Mouse (Mus musculus): ENCODE results near the gene Tmem234. TPM values are rescaled to one million over a fixed set of nuclear protein-coding genes. Genes with fewer than 3 reads are reported as not detected.

Gene Tmem234
- polyA plus RNA-seq, 1 experiment from 2014 or later, result 177 TPM

DNA sequence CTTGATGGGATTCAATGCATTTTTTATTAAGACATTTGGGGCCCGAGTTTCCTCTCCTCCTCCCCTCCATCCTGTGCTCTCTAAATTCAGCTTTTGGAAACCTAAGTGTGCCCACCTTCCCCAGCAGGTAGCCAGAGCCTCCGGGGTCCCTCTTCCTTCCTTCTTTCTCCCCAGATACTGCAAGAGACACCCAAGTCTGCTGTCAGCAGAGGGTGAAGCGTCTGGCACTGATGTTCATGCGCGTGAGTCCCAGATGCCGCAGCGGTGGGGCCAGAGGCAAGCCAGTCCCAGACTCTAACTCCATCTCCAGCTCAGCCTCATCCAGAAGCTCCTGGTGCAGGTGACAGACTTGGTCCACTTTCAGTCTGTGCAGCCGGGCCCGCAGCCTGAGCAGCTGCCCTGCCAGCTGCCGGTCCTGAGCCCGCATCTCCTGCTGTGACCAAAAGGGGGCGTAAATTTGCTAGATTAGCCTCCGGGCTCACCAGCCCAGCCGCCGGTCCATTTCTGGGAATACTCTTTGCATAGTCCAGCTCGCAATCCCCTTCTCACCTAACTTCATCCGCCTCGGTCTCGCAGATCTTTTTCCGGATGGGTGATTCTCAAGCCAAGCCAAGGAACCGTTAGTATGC lies 23.5 kb upstream of the Tmem234 start:
- H3K9me3 ChIP-seq (replicated peaks; ENCODE audit: control insufficient read depth, low read length, poor library complexity, severe bottlenecking), result no peaks in the 10 kb centered on the region
- no peaks in the 10 kb centered on the region for H3K36me3 ChIP-seq (ENCODE audit: control insufficient read depth, insufficient read depth, low read length)
- 24% methylated on average over 21 of the region's 21 CpGs for WGBS
- H3K4me3 ChIP-seq (ENCODE audit: low read depth, low read length), result no peak overlapping the region
- H3K9ac ChIP-seq (ENCODE audit: low read depth, low read length), result peak overlapping the region; percentile 38
- ATAC-seq, result no peak
- H3K4me2 ChIP-seq (ENCODE audit: low read length), result peak overlapping the region; percentile 24; the same call in 1 of the 2 replicates
- H3K4me1 ChIP-seq (ENCODE audit: control insufficient read depth, insufficient read depth, low read length), result no peaks in the 10 kb centered on the region
- H3K27ac ChIP-seq (ENCODE audit: low read length), result no peak overlapping the region
- no peaks in the 10 kb centered on the region for H3K27me3 ChIP-seq (ENCODE audit: control insufficient read depth, insufficient read depth, low read depth, low read length)

DNA sequence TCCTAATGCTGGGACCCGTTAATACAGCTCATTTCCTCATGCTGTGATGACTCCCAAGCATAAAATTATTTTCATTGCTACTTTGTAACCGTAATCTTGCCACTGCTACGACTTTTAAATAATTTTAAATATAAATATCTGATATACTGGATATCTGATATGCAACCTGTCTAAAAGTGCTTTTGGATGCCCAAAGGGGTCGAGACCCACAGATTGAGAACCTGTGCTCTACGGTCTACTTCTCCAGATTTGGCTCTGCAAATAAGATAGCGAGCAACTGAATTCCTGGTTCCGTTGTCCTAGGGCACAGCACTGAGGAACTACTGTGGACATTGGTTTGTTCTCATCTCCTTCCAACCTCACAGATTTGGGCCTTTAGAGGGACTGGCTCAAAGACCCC lies 22.8 kb upstream of the Tmem234 start:
- Histone ChIP-seq H3K4me2 (ENCODE audit: low read length) (no peak overlapping the region), H3K27me3 (ENCODE audit: control insufficient read depth, insufficient read depth, low read depth, low read length) (no peaks in the 10 kb centered on the region), H3K4me1 (ENCODE audit: control insufficient read depth, insufficient read depth, low read length) (no peaks in the 10 kb centered on the region), H3K36me3 (ENCODE audit: control insufficient read depth, insufficient read depth, low read length) (no peaks in the 10 kb centered on the region), H3K4me3 (ENCODE audit: low read depth, low read length) (no peak overlapping the region), H3K9ac (ENCODE audit: low read depth, low read length) (no peak overlapping the region), H3K27ac (ENCODE audit: low read length) (no peak overlapping the region), H3K9me3 (replicated peaks; ENCODE audit: control insufficient read depth, low read length, poor library complexity, severe bottlenecking) (no peaks in the 10 kb centered on the region)
- WGBS, result 80% methylated on average over 7 of the region's 7 CpGs
- no peak for ATAC-seq

DNA sequence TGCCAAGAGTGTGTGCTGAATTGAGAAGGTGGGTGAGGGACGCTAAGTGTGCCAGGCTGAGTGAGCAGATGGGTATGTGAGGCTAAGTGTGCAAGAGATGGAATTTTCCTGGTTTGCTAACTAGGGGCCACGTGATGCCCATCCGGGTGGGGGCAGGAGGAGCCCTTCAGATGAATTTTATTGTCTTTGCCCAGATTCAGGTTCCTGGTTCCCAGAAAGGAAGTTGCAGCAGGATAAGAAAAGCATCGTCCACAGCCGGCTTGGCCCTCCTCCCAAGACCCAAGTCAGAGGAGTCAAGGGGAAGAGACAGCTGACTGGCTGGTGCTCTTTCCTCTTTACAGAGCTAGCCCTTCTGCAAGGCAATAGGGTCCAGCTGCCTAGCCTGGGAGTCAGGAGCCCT lies 22.0 kb upstream of the Tmem234 start, which contains the start of gene Fam167b:
Gene Fam167b, minus strand, starts transcription at position 84 of the 400 bp plus-strand sequence.
- H3K4me2 ChIP-seq (ENCODE audit: low read length), result peak within 1 kb of the TSS; percentile 24; the same call in 1 of the 2 replicates
- 82% methylated on average over 5 of the region's 5 CpGs for WGBS

DNA sequence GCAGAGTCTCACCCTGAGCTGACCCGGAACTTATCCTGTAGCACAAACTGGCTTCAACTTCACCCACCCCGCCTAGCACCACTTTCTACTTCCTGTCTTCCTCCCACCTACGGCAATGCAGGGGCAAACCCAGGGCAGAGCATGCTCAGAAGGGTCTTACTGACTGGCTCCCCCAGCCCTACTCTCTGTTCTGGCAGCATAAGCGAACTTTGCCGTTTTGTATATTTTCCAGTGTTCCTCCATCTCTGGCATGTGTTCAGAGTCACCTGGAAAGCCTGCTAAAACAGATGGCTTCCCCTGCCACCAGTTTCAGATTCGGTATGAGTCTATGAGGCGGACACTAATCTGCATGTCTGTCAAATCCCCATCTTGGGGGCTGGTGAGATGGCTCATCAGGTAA lies 20.1 kb upstream of the Tmem234 start:
- no peak overlapping the region for H3K27ac ChIP-seq (ENCODE audit: low read length)

More for the DNA sequence above, 22.0 kb upstream of the Tmem234 start, which contains the start of gene Fam167b:
- no peaks in the 10 kb centered on the region for H3K4me1 ChIP-seq (ENCODE audit: control insufficient read depth, insufficient read depth, low read length)
- H3K4me3 ChIP-seq (ENCODE audit: low read depth, low read length), result no peak within 1 kb of the TSS
- no peaks in the 10 kb centered on the region for H3K27me3 ChIP-seq (ENCODE audit: control insufficient read depth, insufficient read depth, low read depth, low read length)
- H3K27ac ChIP-seq (ENCODE audit: low read length), result no peak within 1 kb of the TSS
- H3K9me3 ChIP-seq (replicated peaks; ENCODE audit: control insufficient read depth, low read length, poor library complexity, severe bottlenecking), result no peaks in the 10 kb centered on the region
- H3K9ac ChIP-seq (ENCODE audit: low read depth, low read length), result peak within 1 kb of the TSS; percentile 38; the same call in 1 of the 2 replicates
- no peaks in the 10 kb centered on the region for H3K36me3 ChIP-seq (ENCODE audit: control insufficient read depth, insufficient read depth, low read length)
- ATAC-seq, result no peak

DNA sequence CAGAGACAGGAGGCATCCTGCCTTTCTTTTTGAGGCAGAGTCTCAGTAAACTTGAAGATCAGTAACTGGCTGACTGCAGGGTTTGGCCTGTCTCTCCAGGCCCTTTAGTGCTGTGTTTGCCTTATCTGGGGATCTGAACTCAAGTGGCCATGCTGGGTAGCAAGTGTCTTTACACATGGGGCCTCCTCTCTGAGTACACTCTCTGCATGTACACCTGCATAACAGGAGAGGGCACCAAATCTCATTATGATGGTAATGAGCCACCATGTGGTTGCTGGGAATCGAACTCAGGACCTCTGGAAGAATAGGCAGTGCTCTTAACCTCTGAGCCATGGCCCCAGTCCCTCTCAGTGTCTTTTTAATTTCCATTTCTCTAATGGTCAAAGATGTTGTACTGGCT lies 18.2 kb upstream of the Tmem234 start:
- H3K4me3 ChIP-seq (ENCODE audit: low read depth, low read length), result no peak overlapping the region
- H3K27me3 ChIP-seq (ENCODE audit: control insufficient read depth, insufficient read depth, low read depth, low read length), result no peaks in the 10 kb centered on the region
- H3K9ac ChIP-seq (ENCODE audit: low read depth, low read length), result no peak overlapping the region
- no peak overlapping the region for H3K27ac ChIP-seq (ENCODE audit: low read length)
- ATAC-seq, result no peak
- H3K4me2 ChIP-seq (ENCODE audit: low read length), result no peak overlapping the region
- WGBS, result 76% methylated on average over 1 of the region's 1 CpGs
- H3K9me3 ChIP-seq (replicated peaks; ENCODE audit: control insufficient read depth, low read length, poor library complexity, severe bottlenecking), result no peaks in the 10 kb centered on the region
- H3K4me1 ChIP-seq (ENCODE audit: control insufficient read depth, insufficient read depth, low read length), result peaks cover 2% of the 10 kb centered on the region; the same call in 1 of the 2 replicates
- H3K36me3 ChIP-seq (ENCODE audit: control insufficient read depth, insufficient read depth, low read length), result no peaks in the 10 kb centered on the region

More for the DNA sequence above, 20.1 kb upstream of the Tmem234 start:
- WGBS, result 78% methylated on average over 7 of the region's 7 CpGs
- Histone ChIP-seq H3K9me3 (replicated peaks; ENCODE audit: control insufficient read depth, low read length, poor library complexity, severe bottlenecking) (no peaks in the 10 kb centered on the region), H3K27me3 (ENCODE audit: control insufficient read depth, insufficient read depth, low read depth, low read length) (no peaks in the 10 kb centered on the region), H3K36me3 (ENCODE audit: control insufficient read depth, insufficient read depth, low read length) (no peaks in the 10 kb centered on the region), H3K4me3 (ENCODE audit: low read depth, low read length) (no peak overlapping the region), H3K9ac (ENCODE audit: low read depth, low read length) (no peak overlapping the region), H3K4me2 (ENCODE audit: low read length) (no peak overlapping the region), H3K4me1 (ENCODE audit: control insufficient read depth, insufficient read depth, low read length) (peaks cover 2% of the 10 kb centered on the region; the same call in 1 of the 2 replicates)
- no peak for ATAC-seq

DNA sequence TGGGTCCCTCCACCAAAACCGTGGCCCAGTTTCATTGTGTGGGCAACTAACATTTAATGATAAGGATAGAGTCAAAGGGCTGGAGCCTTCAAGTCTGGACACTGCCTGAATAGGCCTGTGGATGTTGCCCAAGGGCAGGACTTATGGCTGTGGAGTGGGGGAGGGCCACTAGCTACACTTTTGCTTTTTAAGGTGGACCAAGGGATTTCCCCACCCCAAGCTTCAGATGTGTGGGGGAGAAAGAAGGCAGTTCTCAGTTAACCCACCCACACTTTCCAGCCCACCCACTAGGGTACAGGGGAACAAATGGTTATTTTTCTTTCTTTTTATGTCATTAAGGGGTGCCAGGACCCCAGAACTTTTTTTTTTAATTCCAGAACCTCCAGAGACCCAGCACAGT lies 16.1 kb upstream of the Tmem234 start:
- Histone ChIP-seq H3K36me3 (ENCODE audit: control insufficient read depth, insufficient read depth, low read length) (no peaks in the 10 kb centered on the region), H3K27me3 (ENCODE audit: control insufficient read depth, insufficient read depth, low read depth, low read length) (no peaks in the 10 kb centered on the region), H3K9ac (ENCODE audit: low read depth, low read length) (no peak overlapping the region), H3K9me3 (replicated peaks; ENCODE audit: control insufficient read depth, low read length, poor library complexity, severe bottlenecking) (no peaks in the 10 kb centered on the region), H3K4me1 (ENCODE audit: control insufficient read depth, insufficient read depth, low read length) (peaks cover 2% of the 10 kb centered on the region; the same call in 1 of the 2 replicates), H3K4me2 (ENCODE audit: low read length) (no peak overlapping the region), H3K4me3 (ENCODE audit: low read depth, low read length) (no peak overlapping the region), H3K27ac (ENCODE audit: low read length) (no peak overlapping the region)
- ATAC-seq, result no peak
- 76% methylated on average over 1 of the region's 1 CpGs for whole genome bisulfite sequencing

DNA sequence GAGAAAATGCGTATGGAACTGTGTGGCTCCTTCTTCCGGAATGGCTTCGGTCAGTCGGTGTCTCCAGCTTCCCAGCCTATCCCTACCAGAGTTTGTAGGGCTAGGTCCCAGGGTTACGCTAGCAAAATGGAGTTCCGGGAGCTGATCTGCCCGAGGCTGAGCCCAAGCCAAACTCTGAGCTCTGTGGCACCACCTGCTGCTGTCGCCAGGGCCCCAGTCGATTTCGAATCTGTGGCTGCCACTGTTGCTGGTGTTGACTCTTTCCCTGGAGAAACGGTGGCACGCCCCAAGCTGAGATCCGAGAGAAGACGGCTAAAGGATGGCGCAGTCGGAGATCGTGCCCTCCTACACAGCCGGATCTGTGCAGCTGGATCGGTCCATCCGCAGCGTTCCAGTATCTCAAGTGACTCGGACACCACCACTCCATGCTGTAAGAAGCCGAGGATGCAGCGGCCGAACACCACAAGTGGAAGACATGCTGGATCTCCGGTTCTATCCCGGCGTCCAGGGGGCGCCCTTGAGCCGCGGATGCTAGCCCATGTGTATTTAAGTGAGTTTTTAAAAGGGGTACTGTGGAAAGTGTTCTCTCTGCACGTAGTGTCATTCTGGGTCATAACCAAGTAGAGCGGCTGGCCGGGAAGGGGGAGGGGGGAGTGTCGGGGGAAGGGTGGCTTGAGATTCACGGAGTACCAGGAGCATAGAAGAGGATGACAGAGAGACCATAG lies 15.4 kb upstream of the Tmem234 start:
- H3K27ac ChIP-seq (ENCODE audit: low read length), result no peak overlapping the region
- peak overlapping the region; percentile 60 for H3K4me2 ChIP-seq (ENCODE audit: low read length)
- WGBS, result 3% methylated on average over 36 of the region's 36 CpGs
- no peaks in the 10 kb centered on the region for H3K9me3 ChIP-seq (replicated peaks; ENCODE audit: control insufficient read depth, low read length, poor library complexity, severe bottlenecking)
- H3K36me3 ChIP-seq (ENCODE audit: control insufficient read depth, insufficient read depth, low read length), result no peaks in the 10 kb centered on the region
- H3K4me1 ChIP-seq (ENCODE audit: control insufficient read depth, insufficient read depth, low read length), result peaks cover 2% of the 10 kb centered on the region; the same call in 1 of the 2 replicates
- H3K9ac ChIP-seq (ENCODE audit: low read depth, low read length), result peak overlapping the region; percentile 27; the same call in 1 of the 2 replicates
- no peaks in the 10 kb centered on the region for H3K27me3 ChIP-seq (ENCODE audit: control insufficient read depth, insufficient read depth, low read depth, low read length)
- 0 out of 2 replicates have a peak, but pooled peaks have one; percentile 51 for ATAC-seq
- H3K4me3 ChIP-seq (ENCODE audit: low read depth, low read length), result peak overlapping the region; percentile 33

DNA sequence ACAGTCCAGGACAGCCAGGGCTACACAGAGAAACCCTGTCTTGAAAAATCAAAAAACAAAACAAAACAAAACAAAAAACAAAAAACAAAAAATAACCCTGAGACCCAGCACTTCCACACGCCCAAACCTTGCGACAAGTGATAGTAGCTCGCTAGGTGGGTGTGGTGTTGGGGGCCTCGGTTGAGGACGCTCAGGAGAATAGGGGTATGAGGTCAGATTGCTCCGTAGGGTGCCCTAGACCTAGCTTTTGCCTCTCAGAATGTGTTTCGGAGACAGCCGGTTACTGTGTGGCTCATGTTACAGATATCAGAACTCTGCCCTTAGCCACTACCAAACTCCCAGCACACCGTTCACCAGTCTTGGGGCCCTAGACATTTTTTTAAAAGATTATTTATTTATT lies 14.7 kb upstream of the Tmem234 start:
- 81% methylated on average over 9 of the region's 9 CpGs for WGBS
- H3K4me1 ChIP-seq (ENCODE audit: control insufficient read depth, insufficient read depth, low read length), result peaks cover 2% of the 10 kb centered on the region; the same call in 1 of the 2 replicates

DNA sequence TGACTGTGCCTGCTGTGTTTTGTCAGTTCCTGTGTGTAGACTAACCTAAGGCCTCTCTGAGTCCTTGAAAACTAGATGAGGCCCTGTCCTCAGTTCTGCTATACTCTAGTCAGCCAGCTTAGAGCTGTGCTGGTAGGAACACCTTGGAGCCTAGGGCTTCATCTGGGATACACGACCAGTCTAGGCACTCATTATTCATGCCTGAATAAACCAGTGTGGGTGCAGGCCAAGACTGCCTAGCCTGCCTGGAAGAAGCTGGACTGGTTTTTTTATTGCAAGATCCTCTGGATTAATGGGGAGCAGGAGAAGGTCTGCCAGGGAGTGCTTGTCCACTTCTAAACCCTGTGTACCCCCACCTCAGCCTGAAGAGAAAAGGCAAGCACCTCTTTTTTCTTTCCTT lies 13.5 kb upstream of the Tmem234 start:
- Histone ChIP-seq H3K4me3 (ENCODE audit: low read depth, low read length) (no peak overlapping the region), H3K27ac (ENCODE audit: low read length) (no peak overlapping the region), H3K36me3 (ENCODE audit: control insufficient read depth, insufficient read depth, low read length) (peaks cover 7% of the 10 kb centered on the region), H3K9me3 (replicated peaks; ENCODE audit: control insufficient read depth, low read length, poor library complexity, severe bottlenecking) (no peaks in the 10 kb centered on the region), H3K9ac (ENCODE audit: low read depth, low read length) (no peak overlapping the region), H3K27me3 (ENCODE audit: control insufficient read depth, insufficient read depth, low read depth, low read length) (no peaks in the 10 kb centered on the region), H3K4me1 (ENCODE audit: control insufficient read depth, insufficient read depth, low read length) (peaks cover 2% of the 10 kb centered on the region; the same call in 1 of the 2 replicates), H3K4me2 (ENCODE audit: low read length) (no peak overlapping the region)
- ATAC-seq, result no peak
- WGBS, result 31% methylated on average over 1 of the region's 1 CpGs

More for the DNA sequence above, 14.7 kb upstream of the Tmem234 start:
- no peaks in the 10 kb centered on the region for H3K36me3 ChIP-seq (ENCODE audit: control insufficient read depth, insufficient read depth, low read length)
- H3K9me3 ChIP-seq (replicated peaks; ENCODE audit: control insufficient read depth, low read length, poor library complexity, severe bottlenecking), result no peaks in the 10 kb centered on the region
- no peak for ATAC-seq
- H3K4me3 ChIP-seq (ENCODE audit: low read depth, low read length), result no peak overlapping the region
- no peak overlapping the region for H3K9ac ChIP-seq (ENCODE audit: low read depth, low read length)
- H3K4me2 ChIP-seq (ENCODE audit: low read length), result peak overlapping the region; percentile 60
- no peaks in the 10 kb centered on the region for H3K27me3 ChIP-seq (ENCODE audit: control insufficient read depth, insufficient read depth, low read depth, low read length)
- H3K27ac ChIP-seq (ENCODE audit: low read length), result no peak overlapping the region

Data from midbrain, embryonic 16.5 days (tissue).